Mouse (Mus musculus) layer of hippocampus, postnatal 14 days (tissue): ENCODE data around the gene Stt3b. TPM values are rescaled to one million over a fixed set of nuclear protein-coding genes. Genes with fewer than 3 reads are reported as not detected.
A peak's percentile ranks its signal among the peaks of the same experiment; 100 is the strongest.

ENCODE experiments used
- DNase-seq, 2 experiments: peaks; one replicate each; pipeline ENCODE4 v3.0.0; 2021 to 2022; ENCODE audit warnings: low spot score in 2 of 2, mixed read lengths in 1 of 2
- long read RNA-seq, 2 experiments: library from polyadenylated mRNA; stranded (forward); transcript quantifications; one replicate each; pipeline ENCODE4 v2.0.0; 2021
- total RNA-seq, 2 experiments: library from RNA; stranded (reverse); gene quantifications; 2 replicates each; pipeline ENCODE4 v1.2.3; 2021

The Stt3b gene
- total RNA-seq: 10 to 100 TPM; 84.1 to 84.4 TPM
- long read RNA-seq, experiment 1, full-length matches to known transcripts: 69 of 81 reads
- long read RNA-seq, experiment 1, partial matches to known transcripts: 6 of 81 reads
- long read RNA-seq, experiment 1, other reads (novel, unspliced or antisense): 6 of 81 reads
- long read RNA-seq, experiment 2, full-length matches to known transcripts: 75 of 88 reads
- long read RNA-seq, experiment 2, partial matches to known transcripts: 5 of 88 reads
- long read RNA-seq, experiment 2, other reads (novel, unspliced or antisense): 8 of 88 reads

GRCm38 (mm10) chr9:115310346-115311222 is at the start of gene Stt3b:
TSS of gene Stt3b (minus strand) at chr9:115310421.
- DNase-seq: peak; percentile 99

- no peak for DNase-seq
Measured at GRCm38 (mm10) chr9:115358421-115358820, 48.2 kb upstream of the Stt3b start.

- no peak for DNase-seq
Measured at GRCm38 (mm10) chr9:115357996-115358395, 47.8 kb upstream of the Stt3b start.

- DNase-seq: no peak
Measured at GRCm38 (mm10) chr9:115356731-115357458, 46.7 kb upstream of the Stt3b start.

GRCm38 (mm10) chr9:115355972-115356371 is 45.8 kb upstream of the Stt3b start:
- DNase-seq: no peak

GRCm38 (mm10) chr9:115349741-115350512 is 39.7 kb upstream of the Stt3b start:
- DNase-seq: peak in 1 of 2 experiments; percentile 28

- no peak for DNase-seq
Measured at GRCm38 (mm10) chr9:115349106-115349505, 38.9 kb upstream of the Stt3b start.

GRCm38 (mm10) chr9:115344930-115345329 is 34.7 kb upstream of the Stt3b start:
- DNase-seq: no peak

GRCm38 (mm10) chr9:115341576-115341975 is 31.4 kb upstream of the Stt3b start:
- peak in 1 of 2 experiments; percentile 10 for DNase-seq

- no peak for DNase-seq
Measured at GRCm38 (mm10) chr9:115340212-115340815, 30.1 kb upstream of the Stt3b start.

GRCm38 (mm10) chr9:115338816-115339215 is 28.6 kb upstream of the Stt3b start:
- DNase-seq: peak in 1 of 2 experiments; percentile 16

GRCm38 (mm10) chr9:115333016-115333415 is 22.8 kb upstream of the Stt3b start:
- no peak for DNase-seq

GRCm38 (mm10) chr9:115332339-115332738 is 22.1 kb upstream of the Stt3b start:
- DNase-seq: no peak

- no peak for DNase-seq
Measured at GRCm38 (mm10) chr9:115330861-115331476, 20.7 kb upstream of the Stt3b start.

GRCm38 (mm10) chr9:115326533-115326890 is 16.3 kb upstream of the Stt3b start:
- no peak for DNase-seq

- DNase-seq: no peak
Measured at GRCm38 (mm10) chr9:115325831-115326532, 15.8 kb upstream of the Stt3b start.

GRCm38 (mm10) chr9:115323572-115323971 is 13.4 kb upstream of the Stt3b start:
- no peak for DNase-seq

- no peak for DNase-seq
Measured at GRCm38 (mm10) chr9:115322385-115322784, 12.2 kb upstream of the Stt3b start.

- no peak for DNase-seq
Measured at GRCm38 (mm10) chr9:115321052-115321451, 10.8 kb upstream of the Stt3b start.
